Mouse (Mus musculus) cerebellum, postnatal 4 days (tissue): ENCODE measurements at regions not wholly inside any gene's neighbourhood (a gene's known extent, or its start where the extent isn't known, plus 50 kb on each side); places are given as distances from the start of the nearest gene placed in this dataset.
"Not testable (repeated sequence)": the region's sequence is repeated elsewhere in the genome, so short reads cannot be mapped to it uniquely, and the experiment has no call there.

ENCODE experiments used
- DNase-seq, 2 experiments: peaks; one replicate each; pipeline ENCODE4 v3.0.0; 2022; ENCODE audit warnings: low spot score in 2 of 2, mixed read lengths in 1 of 2

DNA sequence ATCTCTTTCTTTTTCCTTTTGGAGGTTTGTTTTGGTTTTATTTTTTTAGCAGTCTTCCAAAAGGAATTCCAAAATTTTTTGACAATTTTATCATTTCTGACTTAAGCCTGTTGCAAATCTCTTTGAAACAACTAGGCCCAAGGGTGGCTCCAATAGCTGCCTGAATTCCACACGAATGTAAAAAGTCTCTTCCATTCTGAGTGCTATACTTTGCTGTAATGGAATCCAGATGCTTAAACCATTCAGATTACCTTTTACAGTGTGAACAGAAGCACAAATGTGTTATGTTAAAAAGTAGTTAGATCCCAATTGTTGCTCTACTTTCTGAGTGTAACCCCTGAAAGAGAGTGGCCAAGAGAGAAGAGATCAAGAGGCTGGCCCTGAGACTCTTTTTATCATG is 176.6 kb downstream of the Lyplal1 start:
- no peak for DNase-seq

DNA sequence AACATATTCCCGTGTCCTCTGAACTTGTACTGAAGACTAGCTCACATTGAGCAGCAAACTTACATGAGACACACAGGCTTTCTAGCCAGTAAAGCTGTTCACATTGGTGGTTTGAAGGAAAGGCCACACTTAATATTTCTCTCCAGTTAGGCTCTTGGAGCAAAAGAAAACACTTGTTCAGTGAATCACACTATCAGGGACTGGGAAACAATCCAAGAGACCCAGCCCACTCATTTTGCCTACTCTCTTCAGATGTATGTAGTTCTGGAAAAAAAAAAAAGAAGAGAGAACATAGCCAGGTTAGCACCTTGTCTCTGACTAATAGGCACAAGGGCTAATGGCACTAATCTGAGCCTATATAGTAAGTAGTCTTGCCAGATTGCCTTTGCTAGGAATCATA is 165.9 kb downstream of the Lyplal1 start:
- DNase-seq, result no peak

DNA sequence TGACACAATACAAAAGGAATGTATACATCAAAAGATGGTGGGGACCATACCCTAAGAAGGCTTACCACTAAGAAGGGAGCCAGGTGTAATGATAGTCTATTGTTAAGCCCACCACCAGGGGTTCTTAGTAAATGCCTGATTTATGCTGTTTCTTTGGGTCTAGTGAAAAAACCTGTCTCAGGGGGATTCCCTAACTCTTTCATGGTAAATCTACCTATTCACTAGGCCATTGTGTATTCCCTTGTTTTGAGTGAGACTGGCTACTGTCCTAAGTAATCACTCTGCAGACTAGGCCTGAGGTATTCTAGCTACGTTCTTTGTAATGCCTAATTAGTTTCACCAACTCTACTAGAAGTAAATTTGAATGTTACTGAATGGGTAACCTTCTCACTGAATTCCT is 161.3 kb downstream of the Lyplal1 start:
- not testable (repeated sequence) for DNase-seq

DNA sequence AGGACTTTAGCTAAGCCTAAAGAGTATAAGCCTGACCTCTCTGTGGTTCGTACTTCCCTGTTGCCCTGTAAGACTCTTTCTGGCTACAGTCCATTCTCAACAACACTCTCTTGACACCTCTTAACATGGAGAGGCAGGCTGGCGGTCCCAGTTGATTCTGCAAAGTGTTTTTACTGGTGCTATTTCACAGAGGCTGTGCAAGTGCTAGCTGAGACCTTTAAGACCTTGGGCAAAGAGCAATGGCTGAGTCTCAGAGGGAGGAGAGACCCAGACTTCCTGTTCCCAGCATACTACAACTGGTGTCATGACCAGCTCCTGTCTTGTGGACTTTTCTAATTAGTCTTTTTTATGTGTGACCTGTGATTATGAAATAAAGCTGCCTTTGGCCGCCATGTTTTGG is 159.6 kb downstream of the Lyplal1 start:
- DNase-seq, result no peak

DNA sequence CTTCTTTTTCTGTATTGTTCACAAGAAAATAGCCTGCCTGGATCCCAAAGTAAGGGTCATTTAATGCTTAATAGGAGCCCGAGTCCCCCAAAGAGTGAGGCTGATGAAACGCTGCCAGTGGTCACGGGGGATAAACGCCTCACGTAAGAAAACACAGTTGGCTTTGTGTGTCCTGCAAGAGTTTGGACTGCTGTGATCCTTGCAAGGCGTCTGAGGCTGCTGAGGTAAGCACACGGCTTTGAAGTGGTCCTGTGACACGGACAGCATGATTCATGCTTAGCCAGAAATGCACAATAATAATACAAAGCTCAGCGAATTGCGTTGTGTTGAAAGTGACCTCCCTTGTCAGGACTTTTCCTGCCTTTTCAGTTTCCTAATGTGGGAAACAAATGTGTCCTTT is 158.8 kb downstream of the Lyplal1 start:
- no peak for DNase-seq

DNA sequence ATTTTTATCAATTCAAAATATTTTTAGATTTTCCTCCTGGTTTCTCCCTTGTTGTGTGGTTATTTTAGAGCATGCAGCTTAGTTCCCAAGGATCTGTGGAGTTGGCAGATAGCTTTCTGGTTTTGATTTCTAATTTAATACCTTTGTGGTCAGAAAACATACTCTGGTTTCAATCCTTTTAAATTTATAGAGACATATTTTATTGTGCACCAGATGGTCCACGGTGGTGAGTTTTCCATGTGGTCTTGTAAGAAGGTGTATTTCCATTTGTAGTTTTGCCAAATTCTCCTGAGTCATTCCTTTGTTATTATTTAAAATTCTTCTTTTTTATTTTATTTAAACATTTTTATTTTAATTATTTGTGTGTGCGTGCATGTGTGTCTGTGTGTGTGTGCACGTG is 154.5 kb downstream of the Lyplal1 start:
- no peak for DNase-seq

DNA sequence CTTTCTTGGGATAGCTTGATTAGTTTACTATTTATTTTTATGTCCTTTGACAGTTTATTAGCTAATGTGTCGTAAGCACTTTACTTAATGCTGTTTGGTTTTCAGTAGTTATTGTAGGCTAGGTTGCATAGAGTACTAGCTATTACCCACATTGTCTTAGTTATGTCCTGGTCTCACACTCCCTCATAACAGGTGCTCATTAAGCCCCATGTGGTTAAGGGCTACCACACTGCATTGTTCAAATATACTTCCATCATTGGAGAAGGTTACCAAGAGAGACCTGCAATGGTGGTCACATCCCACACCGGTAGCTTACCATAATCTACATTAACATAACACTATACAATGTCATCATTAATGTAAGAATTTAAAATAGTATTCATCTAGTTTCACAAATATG is 153.3 kb downstream of the Lyplal1 start:
- no peak for DNase-seq

DNA sequence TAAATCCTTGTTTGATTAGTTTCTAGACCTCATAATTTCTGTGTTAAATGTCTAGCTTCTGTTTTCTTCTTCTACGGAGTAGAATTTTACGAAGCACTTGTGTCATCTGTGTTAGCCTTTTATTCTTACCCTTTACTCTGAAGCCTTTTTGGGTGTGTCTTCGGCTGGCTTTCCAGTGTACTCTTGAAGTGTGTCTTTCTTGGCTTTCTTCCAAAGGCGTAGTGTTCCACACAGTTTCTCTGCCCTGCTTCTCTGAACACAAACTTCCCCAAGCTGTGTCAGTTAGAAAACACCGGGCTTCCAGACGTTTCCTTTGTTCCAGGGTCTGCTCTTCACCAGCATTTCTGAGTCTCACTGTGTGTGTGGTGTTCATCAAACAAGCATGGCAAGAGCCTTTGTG is 152.7 kb downstream of the Lyplal1 start:
- DNase-seq, result no peak

DNA sequence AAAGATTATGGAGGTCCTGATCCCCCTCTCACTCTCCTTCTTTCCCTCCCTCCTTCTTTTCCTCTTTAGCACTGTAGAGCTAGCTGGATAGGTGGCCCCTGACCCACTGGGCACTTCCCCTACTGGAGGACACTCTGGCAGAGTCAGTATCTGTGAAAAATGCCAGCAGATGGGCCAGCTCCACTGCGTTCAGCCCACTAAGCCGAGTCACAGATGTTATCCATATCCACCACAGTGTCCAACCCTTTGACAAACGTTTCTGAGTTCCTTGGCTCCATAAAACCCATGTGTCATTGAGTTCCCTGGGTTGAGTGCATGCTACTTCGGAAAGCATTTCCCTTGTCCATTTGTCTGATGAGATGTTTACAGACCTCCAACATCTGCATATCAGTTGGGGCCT is 149.9 kb downstream of the Lyplal1 start:
- DNase-seq, result no peak

DNA sequence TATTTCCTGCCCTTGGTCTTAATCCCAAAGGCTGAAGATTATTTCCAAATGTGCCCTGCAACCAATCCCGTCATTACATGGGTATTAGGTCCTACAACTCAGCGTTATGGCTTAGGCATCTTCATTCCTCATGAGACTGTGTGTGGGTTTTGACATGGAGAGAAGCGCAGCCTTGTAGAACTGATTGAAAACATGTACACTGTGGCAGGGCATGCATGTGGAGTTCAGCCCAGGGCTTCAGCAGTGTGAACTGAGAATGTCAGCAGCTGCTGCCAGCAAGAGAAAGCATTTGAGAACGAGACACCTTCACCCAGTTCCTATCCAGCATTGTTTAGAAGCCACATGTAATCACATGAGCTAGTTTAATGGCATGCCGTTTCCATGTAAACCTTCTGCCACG is 149.3 kb downstream of the Lyplal1 start:
- DNase-seq, result no peak

DNA sequence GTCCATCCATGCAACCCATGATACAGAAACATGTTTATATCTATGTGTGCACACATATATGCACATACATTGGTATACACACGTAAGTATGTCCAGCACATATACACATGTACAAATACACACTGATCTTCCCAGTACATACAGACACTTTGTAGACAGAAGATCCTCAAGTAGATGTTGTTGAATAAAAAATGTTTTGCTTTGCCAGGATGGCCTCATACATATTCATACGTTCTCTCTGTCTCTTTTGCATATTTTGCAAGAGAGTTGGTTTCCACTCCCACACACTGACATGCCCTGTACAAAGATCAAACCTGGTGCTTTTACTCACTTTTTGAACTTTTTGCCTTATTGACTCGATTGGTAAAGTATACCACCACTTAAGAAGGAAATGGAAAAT is 148.5 kb downstream of the Lyplal1 start:
- DNase-seq, result no peak

DNA sequence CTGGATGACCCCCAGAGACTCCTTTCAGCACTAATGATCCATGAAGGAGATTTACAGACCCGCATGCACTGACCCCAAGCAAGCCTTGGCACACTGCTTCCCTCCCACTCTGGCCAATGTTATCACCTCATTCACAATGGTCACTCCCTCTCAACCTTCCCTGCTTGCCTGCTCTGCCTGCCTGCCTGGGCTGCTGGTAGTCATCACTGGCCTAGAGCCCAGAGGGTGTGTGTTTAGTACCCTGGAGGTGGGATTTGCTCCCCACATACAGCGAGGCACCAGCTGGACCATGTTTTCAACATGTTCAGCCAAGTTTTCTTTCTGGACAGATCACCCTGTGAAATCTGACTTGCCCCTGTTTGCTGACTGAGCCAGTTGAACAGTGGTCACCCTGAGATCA is 147.9 kb downstream of the Lyplal1 start:
- DNase-seq, result peak in 1 of 2 experiments; percentile 43

DNA sequence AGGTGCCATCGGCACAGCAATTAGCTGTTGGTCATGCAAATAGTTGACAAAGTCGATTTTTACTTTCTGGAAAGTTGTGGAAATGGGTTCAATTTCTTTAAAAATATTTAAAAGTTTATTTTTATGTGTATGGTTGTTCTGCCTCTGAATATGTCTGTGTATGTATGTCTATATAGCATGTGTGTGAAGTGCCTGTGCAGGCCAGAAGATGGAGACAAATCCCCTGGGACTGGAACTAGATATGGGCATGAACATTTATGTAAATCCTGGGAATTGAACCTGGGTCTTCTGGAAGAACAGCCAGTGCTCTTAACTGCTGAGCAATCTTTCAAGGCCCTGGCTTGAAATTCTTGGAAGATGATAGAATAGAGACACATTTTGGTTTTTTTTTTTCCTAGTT is 140.0 kb downstream of the Lyplal1 start:
- DNase-seq, result no peak

DNA sequence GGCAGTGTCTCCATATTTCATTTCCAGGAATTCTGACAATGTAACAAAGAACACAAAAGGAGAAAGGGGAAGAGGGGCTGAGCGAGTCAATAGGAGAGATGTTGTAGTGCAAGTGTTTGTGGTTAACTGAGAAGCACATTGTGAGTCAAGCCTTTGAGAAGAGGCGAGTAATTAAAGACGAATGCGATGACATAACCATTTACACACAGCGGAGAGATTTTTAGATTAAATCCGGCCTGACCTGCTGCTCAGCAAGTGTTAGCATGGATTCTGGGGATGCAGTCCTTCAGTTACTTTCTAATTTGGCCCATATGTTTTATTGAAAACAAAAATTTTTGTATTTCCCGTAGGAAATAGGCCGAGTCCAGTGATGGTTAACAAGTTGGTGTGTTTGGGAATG is 127.7 kb downstream of the Lyplal1 start:
- DNase-seq, result no peak

DNA sequence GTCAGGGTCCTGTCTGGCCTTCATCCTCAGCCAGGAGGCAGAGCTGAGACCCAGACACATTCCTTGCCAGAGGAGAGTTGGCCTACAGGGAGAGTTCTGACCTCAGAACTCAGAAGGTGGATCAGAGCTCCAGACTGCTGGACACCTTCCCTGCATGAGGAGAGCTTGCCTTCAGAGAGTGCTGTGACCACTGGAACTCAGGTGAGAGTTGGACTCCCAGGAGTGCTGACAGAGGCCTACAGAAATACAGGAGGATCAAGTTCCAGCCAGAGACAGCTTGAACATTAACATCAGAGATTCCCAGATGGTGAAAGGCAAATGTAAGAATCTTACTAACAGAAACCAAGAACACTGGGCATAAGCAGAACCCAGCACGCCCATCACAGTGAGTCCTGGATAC is 117.0 kb downstream of the Lyplal1 start:
- not testable (repeated sequence) for DNase-seq

DNA sequence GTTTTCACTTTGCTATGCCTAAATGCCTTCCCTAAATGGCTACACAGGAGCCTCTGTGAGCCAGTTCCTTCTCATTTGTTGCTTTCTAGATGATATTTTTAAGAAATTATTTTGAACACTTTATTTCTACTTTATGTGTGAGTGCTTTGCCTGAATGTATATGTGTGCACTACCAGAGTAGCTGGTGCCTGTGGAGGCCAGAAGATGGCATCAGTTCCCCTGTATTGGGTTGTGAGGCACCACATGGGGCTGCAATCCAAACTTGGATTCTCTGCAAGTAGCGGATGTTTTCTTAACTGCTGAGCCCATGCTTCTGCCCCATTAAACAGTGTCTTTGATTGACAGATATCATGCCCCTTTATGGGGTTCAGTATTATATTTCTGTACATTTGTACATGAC is 103.7 kb downstream of the Lyplal1 start:
- no peak for DNase-seq

DNA sequence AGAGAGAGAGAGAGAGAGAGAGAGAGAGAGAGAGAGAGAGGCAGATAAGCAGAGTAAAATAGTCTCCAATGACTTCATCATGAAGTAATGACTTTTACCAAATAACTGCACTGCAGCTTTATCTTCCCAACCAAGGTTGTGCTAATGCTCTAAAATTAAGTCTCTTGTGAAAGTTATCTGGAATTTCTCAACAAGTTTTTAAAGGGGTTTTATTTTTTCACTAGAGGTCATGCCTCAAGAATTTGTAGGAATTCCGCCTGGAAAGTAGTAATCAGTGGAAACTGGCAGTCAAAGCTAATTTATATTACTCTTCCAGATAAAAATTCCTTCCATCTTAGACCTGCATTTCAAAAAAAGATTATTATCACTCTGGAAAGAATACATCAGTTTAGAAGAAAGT is 102.9 kb downstream of the Lyplal1 start:
- no peak for DNase-seq

DNA sequence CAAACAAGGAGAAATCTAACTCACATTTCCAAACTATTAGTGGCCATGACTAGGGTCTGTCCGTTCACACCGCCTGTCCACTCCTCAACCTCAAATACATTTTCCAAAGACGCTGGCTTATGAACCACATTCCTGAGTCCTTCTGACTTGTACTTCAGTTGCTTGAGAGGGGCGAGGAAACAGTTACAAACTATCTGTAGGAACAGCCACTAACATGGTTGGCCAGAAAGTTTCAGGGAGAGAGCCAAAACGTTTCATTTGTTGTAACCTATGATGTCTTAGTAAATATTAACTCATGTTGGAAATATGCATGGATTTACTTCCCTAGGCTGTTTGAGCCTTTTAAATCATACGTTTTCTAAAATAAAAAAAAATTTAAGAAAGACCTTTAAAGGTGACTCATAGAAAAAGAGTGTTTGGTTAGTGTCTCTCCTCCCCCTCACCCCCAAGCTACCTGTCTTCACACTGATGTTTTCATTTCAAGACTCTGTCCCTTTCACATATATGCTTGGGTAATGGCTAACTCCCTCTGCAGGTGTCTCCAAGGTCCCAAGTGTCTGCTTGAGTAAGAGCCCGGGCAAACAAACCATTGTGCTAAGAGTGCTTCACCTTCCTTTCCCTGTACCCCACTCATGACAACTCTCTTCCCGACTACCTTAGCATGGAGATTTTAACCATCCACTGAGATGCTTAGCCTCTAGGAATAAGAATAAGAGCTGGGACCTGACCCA is 101.1 kb downstream of the Lyplal1 start:
- DNase-seq, result no peak

DNA sequence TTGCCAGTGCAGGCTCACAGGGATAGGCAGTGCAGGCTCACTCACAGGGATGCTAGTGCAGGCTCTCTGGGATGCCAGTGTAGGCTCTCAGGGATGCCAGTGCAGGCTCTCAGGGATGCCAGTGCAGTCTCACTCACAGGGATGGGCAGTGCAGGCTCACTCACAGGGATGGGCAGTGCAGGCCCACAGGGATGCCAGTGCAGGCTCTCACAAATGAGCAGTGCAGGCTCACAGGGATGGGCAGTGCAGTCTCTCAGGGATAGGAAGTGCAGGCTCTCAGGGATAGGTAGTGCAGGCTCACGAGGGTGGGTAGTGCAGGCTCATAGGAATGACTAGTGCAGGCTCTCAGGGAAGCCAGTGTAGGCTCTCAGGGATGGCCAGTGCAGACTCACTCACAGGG is 99.6 kb downstream of the Lyplal1 start:
- DNase-seq, result no peak

DNA sequence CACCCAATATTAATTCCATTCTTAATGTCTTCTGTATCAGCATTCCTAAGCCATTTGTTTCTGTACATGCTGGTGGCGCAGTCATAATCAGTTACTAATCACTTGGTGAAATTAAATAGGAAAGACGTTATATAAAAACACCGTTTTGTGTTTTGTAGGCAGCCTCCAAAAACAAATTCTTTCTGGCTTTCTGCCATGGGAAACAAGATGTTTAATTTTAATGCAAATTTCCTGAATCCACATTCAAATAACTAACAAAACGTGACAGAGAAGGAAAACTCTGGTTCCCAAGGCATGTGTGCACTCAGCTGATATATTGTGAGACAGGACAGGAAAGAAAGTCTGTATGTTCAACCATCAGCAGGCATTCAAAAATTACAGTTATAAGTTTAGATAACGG is 97.6 kb downstream of the Lyplal1 start:
- no peak for DNase-seq

DNA sequence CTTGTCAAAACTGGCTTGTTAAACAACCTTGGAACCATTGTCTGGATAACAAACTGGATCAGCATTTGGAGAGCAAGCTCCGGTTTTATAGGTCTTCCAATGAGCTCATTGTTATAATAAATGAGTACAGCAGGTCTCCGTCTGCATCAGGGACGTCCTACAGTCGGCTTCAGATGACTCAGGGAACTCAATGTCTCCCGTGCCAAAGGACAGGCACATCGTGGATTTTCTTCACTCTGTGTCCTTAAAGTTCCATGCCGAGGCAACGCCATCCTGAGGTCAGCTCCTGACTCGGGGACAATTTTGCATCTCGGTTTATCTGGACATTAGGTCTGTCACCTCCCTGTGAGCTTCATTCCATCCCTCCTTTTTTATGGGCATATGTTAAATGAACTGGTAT is 85.2 kb downstream of the Lyplal1 start:
- no peak for DNase-seq

DNA sequence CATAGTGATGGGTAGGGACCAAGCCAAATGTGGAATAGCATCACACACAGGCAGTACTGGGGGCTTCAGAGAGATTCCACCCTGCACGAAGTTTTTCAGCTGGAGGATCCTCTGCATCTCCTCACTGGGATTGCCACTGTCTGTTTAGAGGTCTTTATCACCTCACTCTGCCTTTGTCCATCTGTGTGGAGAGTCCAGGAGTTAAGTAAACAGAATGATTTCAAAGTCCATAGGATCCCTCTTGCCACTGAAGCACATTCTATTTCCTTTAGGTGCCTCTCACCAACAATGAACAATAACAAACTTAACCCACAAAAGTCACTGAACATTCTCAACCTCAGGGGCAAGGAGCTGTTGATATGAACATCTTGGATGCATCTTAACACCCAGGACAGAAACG is 82.7 kb downstream of the Lyplal1 start:
- DNase-seq, result no peak
